Mouse (Mus musculus): ENCODE results near the gene 1700025G04Rik.

Gene 1700025G04Rik
- long read RNA-seq, experiment 1, full-length matches to known transcripts = 22 of 44 reads
- long read RNA-seq, experiment 1, partial matches to known transcripts = 8 of 44 reads
- long read RNA-seq, experiment 1, other reads (novel, unspliced or antisense) = 14 of 44 reads
- long read RNA-seq, experiment 2, full-length matches to known transcripts = 35 of 66 reads
- long read RNA-seq, experiment 2, partial matches to known transcripts = 9 of 66 reads
- long read RNA-seq, experiment 2, other reads (novel, unspliced or antisense) = 22 of 66 reads

GRCm38 (mm10) chr1:152090018-152090553, at the start of gene 1700025G04Rik:
Gene 1700025G04Rik (minus strand): TSS chr1:152090125.
- intact Hi-C loops (cut with DNase I) = no loop called here

DNA sequence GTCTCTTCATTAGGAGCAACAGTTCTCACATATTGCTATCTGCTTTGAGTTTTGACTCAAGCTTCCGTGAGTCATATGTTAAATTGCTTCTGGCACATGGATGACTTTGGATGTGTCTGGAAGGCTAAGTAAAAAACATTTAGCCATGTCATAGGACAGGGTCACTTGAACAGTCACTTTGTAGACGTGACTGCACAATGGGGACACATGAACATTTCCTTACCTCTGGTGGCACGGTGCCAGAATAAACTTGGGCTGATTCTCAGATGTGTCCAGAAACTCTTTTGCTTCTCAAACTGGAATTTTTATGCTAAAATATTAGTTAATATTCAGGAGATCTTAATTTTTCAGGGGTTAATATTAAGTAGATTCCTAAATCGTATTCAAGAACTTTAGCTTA, 49.6 kb upstream of the 1700025G04Rik start:
- intact Hi-C loops (cut with DNase I) = no loop called here

- intact Hi-C loops (cut with DNase I) = no loop called here
Observed at GRCm38 (mm10) chr1:152130029-152130727, 40.3 kb upstream of the 1700025G04Rik start.

DNA sequence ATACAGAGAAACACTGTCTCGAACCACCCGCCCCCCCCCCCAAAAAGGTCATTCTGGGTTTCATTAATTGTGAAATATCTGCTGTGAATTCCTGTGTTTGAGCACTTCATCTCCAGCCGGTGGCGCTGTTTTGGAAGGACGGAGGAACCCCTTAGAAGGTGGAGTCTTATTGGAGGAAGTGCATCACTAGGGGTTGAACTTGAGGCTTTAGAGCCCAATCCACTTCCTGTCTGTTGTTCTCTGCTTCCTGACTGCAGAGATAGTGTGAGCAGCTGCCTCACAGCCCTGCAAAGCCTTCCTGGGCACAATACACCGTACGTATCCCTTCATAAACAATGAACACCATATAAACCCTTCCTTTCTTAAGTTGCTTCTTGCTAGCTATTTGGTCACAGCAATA, 35.5 kb upstream of the 1700025G04Rik start:
- intact Hi-C loops (cut with DNase I) = no loop called here

DNA sequence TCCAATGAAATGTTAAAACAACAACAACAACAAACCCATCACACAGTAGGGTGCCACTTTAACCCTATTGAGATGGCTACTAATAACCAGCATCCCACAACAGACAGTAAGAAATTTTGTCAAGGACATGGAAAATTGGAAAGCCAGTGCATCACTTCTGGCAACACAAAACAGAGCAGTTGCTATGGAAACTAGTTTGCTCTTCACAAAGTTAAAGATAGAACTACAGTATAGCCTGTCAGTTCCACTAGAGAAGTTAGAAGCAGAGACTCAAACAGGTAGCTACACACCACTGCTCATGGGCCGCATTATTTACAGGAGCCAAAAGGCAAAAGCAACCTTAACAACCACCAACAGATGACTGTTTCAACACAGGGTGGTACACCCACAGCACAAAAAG, 20.2 kb upstream of the 1700025G04Rik start:
- intact Hi-C loops (cut with DNase I) = no loop called here

DNA sequence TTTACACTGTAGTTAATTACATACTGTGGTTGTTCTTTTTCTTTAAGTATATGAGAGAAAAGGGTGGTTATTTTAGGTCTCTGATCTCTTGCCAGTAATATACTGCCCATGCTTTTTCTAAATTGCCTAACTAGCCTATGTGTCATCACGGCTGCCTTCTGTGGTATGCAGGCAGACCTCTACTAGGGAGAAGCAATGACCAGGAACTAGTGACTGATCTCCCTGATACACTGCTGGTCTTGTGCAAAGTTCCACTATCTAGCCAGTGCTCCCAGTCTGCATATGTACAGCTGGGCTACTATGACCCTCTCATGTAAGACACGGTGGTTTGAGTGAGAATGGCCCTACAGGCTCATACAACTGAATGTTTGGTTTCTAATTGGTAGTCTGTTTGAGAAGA, 16.2 kb upstream of the 1700025G04Rik start:
- intact Hi-C loops (cut with DNase I) = no loop called here

DNA sequence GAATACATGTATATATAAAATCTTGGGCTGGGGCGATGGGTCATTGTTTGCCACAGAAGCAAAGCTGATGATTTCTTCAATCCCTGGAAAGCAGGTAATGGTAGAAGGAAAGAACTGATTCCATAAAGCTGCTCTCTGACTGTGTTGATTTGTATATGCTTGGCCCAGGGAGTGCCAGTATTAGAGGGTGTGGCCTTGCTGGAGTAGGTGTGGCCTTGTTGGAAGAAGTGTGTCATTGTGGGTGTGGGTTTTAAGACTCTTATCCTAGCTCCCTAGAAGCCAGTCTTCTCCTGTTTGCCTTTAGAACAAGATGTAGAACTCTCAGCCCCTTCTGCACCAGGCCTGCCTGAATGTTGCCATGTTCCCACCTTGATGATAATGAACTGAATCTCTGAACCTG, 15.3 kb upstream of the 1700025G04Rik start:
- intact Hi-C loops (cut with DNase I) = no loop called here

DNA sequence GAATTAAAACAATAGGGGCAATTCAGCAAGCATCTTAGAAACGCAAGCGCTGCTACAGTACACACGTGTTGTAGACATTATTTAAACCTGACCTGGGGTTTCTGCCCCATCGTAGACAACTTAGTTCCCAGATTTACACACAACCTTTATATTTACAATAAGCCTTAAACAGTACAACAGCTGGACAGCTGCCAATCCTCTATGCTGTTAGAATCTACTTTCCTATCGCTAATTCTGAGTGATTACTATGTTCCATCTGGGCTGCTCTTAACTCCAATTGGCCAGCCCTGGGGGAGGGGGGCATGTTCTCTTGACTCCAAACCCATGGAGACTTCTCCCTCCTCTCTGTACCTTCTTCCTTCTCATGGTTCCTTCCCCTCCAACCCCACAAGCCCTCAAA, 11.8 kb upstream of the 1700025G04Rik start:
- intact Hi-C loops (cut with DNase I) = no loop called here

DNA sequence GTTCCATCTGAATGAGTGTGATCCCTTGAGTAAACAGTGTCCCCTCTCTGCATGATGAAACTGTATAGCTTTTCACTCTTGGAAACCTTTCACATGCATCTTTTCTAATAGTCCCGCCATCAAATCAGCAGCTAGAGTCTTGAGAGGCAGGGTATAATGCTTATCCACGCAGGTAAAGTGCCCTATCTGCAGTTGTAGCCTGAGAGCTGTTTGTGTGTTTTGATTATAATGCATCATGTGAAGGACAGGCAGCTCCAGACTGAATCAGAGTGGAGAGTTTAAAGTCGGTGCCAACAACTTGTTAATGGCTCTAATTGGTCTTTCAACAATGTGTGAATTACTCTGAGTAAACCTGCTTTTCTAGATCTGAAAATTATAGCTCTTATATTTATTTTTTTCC, 6.1 kb upstream of the 1700025G04Rik start:
- intact Hi-C loops (cut with DNase I) = no loop called here

DNA sequence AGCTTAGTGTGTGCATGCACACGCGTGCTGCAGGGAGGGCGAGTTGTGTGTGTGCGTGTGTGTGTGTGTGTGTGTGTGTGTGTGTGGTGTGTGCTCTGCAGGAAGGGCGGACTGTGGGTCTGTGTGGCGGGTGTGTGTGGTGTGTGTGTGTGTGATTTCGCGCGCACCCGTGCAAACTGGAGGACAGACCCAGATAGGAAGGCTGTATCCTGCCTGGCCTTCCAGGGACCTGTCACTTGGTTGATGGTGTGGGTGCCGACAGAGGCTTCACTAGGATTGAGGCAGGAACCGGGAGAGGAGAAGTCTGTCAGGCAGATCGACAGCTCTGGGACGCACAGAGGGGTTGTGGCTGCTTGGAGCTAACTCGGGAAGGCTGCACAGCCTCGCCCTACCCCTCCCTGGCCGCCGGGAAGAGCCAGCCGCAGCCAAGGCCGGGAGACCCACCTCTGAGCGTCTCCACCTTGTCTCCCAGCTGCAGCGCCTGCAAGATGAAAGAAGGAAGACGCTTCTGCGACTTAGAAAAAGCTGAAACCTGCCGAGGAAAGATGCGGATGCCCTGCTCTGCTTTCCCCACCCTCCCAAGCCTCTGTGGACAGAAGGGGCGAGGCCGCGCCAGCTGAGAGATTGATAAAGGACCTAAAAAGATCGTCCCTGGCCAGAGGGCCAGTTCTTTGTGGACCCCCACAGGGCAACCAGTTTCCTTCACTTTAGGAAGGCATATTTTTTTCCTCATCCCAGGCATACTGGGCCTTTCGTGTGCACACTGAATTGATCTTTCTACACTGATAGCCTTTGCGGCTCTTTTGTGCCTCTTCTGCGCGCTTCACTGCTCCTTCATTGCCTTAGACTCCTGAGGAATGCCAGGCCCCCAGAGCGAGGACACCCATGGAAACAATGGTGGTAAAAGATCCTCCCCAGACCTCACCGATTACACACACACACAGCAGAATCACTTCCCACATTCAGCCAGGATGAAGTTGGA, 930 bp upstream of the 1700025G04Rik start:
- intact Hi-C loops (cut with DNase I) = no loop called here

GRCm38 (mm10) chr1:152089526-152089925, 399 bp downstream of the 1700025G04Rik start:
- intact Hi-C loops (cut with DNase I) = no loop called here

- intact Hi-C loops (cut with DNase I) = no loop called here
Observed at GRCm38 (mm10) chr1:152088791-152089401, 1.0 kb downstream of the 1700025G04Rik start.

DNA sequence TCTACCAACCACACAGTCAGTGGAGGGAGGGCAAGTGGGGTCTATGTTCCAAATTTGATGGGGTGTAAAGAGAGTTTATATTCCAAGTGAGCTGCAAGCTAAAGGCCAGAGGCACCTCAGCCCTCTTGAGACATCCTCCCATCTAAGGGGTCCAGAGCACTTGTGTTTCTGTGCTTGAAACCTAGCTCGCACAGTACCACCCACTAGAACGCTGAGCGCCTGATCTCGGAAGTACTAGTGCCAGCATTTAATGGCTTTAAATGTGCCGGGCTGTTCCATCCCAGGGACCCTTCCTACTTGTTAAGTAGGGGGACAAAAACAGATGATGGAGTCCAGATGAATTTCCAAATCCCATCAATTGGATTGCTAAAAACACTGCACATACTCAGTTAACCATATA, 1.9 kb downstream of the 1700025G04Rik start:
- intact Hi-C loops (cut with DNase I) = no loop called here

DNA sequence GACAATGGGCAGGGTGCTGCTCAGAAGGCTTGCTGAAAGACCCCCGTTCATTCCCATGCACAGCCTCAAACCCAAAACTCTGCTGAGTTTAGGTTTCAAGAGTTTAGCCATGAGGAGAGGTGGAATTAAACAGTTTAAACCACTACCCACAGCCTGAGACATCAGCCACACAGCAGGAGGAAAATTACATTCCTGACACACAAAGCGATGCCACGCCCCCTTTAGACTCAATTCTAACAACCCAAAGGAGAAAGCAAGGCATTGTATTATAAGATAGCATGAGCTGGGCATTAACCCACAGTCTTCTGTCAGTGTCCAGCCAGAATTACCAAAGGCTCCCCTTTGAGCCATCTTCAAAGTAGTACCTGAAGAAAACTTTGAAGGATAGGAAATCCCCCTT, 3.0 kb downstream of the 1700025G04Rik start:
- intact Hi-C loops (cut with DNase I) = no loop called here

GRCm38 (mm10) chr1:152085561-152085960, 4.4 kb downstream of the 1700025G04Rik start:
- intact Hi-C loops (cut with DNase I) = no loop called here

DNA sequence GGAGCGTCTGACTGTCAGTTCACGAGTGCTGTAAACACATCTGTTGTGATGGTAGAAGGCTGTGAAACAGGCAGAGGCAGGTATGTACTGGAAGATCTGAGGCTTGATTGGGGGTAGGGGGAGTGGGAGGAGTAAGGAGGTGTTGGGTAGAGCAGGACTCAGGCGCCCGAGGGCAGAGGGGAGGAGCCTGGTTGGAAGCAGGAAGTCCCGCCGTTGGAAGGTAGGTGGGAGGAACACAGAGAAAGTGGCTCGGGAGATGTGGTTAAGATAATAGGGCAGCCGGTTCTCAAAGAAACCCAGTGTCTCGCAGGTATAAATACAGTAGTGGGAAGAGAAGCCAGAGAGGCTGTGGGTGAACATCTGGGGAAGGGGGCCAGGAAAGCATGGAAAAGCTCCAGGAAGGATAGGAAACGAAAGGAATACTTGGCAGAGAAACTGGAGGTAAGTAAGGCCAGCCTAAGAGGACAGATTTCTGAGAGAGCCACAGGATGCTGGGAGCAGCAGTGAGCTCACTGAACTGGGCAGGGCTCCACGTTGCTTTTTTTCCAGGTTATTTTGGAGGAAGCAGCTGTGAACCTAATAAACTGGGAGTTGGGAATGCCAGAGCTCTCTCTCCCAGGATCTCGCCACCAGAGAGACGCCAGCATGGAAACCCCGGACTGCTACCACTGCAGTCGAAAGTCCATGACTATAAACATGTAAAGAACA, 5.1 kb downstream of the 1700025G04Rik start:
- intact Hi-C loops (cut with DNase I) = no loop called here

DNA sequence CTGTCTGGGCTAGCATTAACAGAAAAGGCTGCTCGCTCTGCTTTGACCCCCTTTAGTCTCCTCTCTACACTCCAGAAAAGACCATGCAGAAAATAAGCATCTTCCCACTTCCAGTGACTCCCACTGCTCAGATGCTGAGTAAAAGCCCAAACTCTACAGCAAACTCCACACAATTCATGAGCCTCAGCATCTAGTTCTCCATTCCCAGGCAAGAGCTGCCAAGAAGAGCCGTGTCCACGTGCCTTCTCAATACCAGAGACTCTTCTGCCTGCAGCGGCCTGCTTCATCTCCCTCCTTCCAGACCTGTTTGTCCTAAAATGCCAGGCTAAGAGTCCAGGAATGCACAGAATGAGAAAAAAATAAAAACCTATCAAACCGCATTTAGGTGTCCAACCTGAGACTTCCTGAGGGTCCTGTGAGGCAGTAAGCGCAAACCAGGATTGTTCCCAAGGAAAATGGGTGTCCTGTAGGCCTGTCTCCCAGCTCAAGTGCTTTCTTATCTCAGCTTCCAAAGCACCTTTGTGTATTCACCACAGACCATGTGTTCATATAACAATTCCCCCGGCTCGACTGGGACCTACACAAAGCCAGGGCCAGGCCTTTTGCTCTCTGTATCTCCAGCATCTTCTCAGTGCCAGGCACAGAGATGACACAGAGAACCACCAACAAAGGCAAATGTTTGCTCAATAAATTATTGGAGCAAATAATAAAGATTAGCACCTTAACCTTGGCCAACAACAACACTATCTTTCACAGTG, 7.8 kb downstream of the 1700025G04Rik start:
- intact Hi-C loops (cut with DNase I) = no loop called here

DNA sequence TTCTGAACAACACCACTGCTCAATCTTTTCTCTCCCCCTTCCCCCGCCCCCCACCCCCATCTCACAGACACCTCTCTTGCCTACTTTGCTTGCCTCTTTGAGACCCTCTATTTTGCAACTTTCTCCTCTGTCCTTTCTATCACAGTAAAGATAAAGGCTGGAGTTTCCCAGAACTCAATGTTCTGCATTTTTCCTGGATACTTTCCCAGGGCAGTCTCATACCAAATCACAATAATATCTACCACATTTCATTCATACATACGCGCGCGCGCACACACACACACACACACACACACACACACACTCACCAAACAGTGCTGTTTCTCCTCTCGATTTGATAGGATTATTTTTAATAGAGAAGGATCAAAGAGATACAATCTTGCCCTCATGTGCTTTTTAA, 8.8 kb downstream of the 1700025G04Rik start:
- intact Hi-C loops (cut with DNase I) = no loop called here

DNA sequence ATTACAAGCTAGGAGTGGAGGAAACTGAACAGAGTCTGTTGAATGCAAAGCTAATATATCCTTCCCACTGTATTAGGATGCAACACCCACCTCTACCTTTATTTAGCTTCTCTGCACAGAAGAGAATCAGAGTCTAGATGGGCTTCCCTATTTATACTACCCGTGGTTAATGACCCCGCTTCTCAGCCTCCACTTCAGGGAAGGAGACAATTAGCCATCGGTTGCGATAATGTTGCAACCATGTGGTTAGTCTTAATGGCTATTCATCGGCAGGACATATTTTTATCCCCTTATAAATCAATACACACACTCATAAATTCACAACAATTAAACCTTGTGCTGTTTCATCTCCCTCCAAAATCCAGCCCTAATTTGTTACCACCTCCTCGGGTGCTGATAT, 9.7 kb downstream of the 1700025G04Rik start:
- intact Hi-C loops (cut with DNase I) = no loop called here

Measured in adrenal gland (tissue).